Mouse (Mus musculus): ENCODE results near the gene Otud4.
"Not testable (repeated sequence)": the region's sequence is repeated elsewhere in the genome, so short reads cannot be mapped to it uniquely, and the experiment has no call there.

Otud4 gene

GRCm38 (mm10) chr8:79639586-79640451 lies at the start of gene Otud4:
TSS of gene Otud4 (plus strand) at chr8:79639618.
- peak; percentile 13 to 69 for DNase-seq (ENCODE audit: low read depth in 1 of 2, low spot score in 2 of 2)

- no peak for DNase-seq (ENCODE audit: low read depth in 1 of 2, low spot score in 2 of 2)
Observed at GRCm38 (mm10) chr8:79600962-79601361, 38.5 kb upstream of the Otud4 start.

- DNase-seq (ENCODE audit: low read depth in 1 of 2, low spot score in 2 of 2) = not testable (repeated sequence)
Observed at GRCm38 (mm10) chr8:79603204-79603603, 36.2 kb upstream of the Otud4 start.

- no peak for DNase-seq (ENCODE audit: low read depth in 1 of 2, low spot score in 2 of 2)
Observed at GRCm38 (mm10) chr8:79606225-79606624, 33.2 kb upstream of the Otud4 start.

- no peak for DNase-seq (ENCODE audit: low read depth in 1 of 2, low spot score in 2 of 2)
Observed at GRCm38 (mm10) chr8:79606751-79607300, 32.6 kb upstream of the Otud4 start.

- DNase-seq (ENCODE audit: low read depth in 1 of 2, low spot score in 2 of 2) = no peak
Observed at GRCm38 (mm10) chr8:79608701-79609100, 30.7 kb upstream of the Otud4 start.

- no peak for DNase-seq (ENCODE audit: low read depth in 1 of 2, low spot score in 2 of 2)
Observed at GRCm38 (mm10) chr8:79610268-79610667, 29.1 kb upstream of the Otud4 start.

- DNase-seq (ENCODE audit: low read depth in 1 of 2, low spot score in 2 of 2) = no peak
Observed at GRCm38 (mm10) chr8:79612298-79612697, 27.1 kb upstream of the Otud4 start.

GRCm38 (mm10) chr8:79612965-79613364 lies 26.5 kb upstream of the Otud4 start:
- peak in 1 of 2 experiments; percentile 14 for DNase-seq (ENCODE audit: low read depth in 1 of 2, low spot score in 2 of 2)

GRCm38 (mm10) chr8:79615741-79616350 lies 23.6 kb upstream of the Otud4 start:
- no peak for DNase-seq (ENCODE audit: low read depth in 1 of 2, low spot score in 2 of 2)

GRCm38 (mm10) chr8:79618906-79619305 lies 20.5 kb upstream of the Otud4 start:
- no peak for DNase-seq (ENCODE audit: low read depth in 1 of 2, low spot score in 2 of 2)

GRCm38 (mm10) chr8:79619353-79619752 lies 20.1 kb upstream of the Otud4 start:
- no peak for DNase-seq (ENCODE audit: low read depth in 1 of 2, low spot score in 2 of 2)

GRCm38 (mm10) chr8:79620000-79620399 lies 19.4 kb upstream of the Otud4 start:
- no peak for DNase-seq (ENCODE audit: low read depth in 1 of 2, low spot score in 2 of 2)

- no peak for DNase-seq (ENCODE audit: low read depth in 1 of 2, low spot score in 2 of 2)
Observed at GRCm38 (mm10) chr8:79620489-79621276, 18.7 kb upstream of the Otud4 start.

GRCm38 (mm10) chr8:79622346-79622745 lies 17.1 kb upstream of the Otud4 start:
- DNase-seq (ENCODE audit: low read depth in 1 of 2, low spot score in 2 of 2) = no peak

- DNase-seq (ENCODE audit: low read depth in 1 of 2, low spot score in 2 of 2) = no peak
Observed at GRCm38 (mm10) chr8:79623351-79623750, 16.1 kb upstream of the Otud4 start.

- no peak for DNase-seq (ENCODE audit: low read depth in 1 of 2, low spot score in 2 of 2)
Observed at GRCm38 (mm10) chr8:79624416-79624815, 15.0 kb upstream of the Otud4 start.

- DNase-seq (ENCODE audit: low read depth in 1 of 2, low spot score in 2 of 2) = no peak
Observed at GRCm38 (mm10) chr8:79626213-79626612, 13.2 kb upstream of the Otud4 start.

GRCm38 (mm10) chr8:79635491-79635890 lies 3.9 kb upstream of the Otud4 start:
- DNase-seq (ENCODE audit: low read depth in 1 of 2, low spot score in 2 of 2) = no peak

- no peak for DNase-seq (ENCODE audit: low read depth in 1 of 2, low spot score in 2 of 2)
Observed at GRCm38 (mm10) chr8:79636151-79636550, 3.3 kb upstream of the Otud4 start.

- no peak for DNase-seq (ENCODE audit: low read depth in 1 of 2, low spot score in 2 of 2)
Observed at GRCm38 (mm10) chr8:79637237-79637636, 2.2 kb upstream of the Otud4 start.
